Mouse (Mus musculus) right cerebral cortex, adult 18-20 months (tissue): ENCODE results near the gene Ifna15.
"Not testable (repeated sequence)": the region's sequence is repeated elsewhere in the genome, so short reads cannot be mapped to it uniquely, and the experiment has no call there.

Experiments used
- DNase-seq: peaks from one replicate; pipeline ENCODE4 v3.0.0; 2022; ENCODE audit warnings: mixed read lengths

Gene Ifna15

DNA sequence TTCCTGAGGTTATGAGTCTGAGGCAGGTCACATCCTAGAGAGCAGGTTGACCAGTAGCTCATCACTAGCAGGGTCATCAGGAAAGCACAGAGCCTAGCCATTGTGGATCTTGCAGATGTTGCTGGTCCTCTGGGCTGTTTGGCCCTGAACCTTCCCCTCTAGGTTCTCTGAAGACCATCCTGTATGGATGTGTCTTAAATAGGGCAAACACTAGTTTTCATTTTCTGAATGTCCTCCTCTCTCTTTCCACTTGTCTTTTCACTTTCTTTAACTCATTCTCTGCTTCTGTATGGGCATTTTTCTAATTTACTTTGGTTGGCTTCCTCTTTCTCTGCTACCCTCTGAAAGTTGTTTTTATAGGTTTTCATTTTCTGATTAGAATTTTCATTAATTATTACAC is at the start of gene Ifna15:
TSS of gene Ifna15 (minus strand) at position 101 of the 400 bp plus-strand sequence.
- not testable (repeated sequence) for DNase-seq

DNA sequence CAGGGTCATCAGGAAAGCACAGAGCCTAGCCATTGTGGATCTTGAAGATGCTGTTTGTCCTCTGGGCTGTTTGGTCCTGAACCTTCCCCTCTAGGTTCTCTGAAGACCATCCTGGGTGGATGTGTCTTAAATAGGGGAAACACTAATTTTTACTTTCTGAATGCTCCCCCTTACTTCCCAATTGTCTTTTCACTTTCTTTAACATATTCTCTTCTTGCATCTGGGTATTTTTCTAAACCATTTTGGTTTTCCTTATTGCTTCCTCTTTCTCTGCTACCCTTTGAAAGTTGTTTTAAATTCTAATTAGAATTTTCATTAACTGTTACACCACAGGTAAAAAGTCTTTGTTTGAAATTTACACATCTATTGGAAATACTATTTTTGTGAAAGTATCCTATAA is 45.2 kb upstream of the Ifna15 start, which contains the start of gene Ifna12:
TSS of gene Ifna12 (minus strand) at position 101 of the 400 bp plus-strand sequence.
- DNase-seq: no peak

DNA sequence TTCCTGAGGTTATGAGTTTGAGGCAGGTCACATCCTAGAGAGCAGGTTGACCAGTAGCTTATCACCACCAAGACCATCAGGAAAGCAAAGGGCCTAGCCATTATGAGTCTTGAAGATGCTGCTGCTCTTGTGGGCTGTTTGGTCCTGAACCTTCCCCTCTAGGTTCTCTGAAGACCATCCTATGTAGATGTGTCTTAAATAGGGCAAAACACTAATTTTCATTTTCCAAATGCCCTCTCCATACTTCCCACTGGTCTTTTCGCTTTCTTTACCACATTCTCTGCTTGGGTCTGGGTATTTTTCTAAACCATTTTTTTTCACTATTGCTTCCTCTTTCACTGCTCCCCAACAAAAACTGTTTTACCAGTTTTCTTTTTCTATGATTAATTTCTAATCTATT is 34.2 kb upstream of the Ifna15 start, which contains the start of gene Ifna9:
TSS of gene Ifna9 (minus strand) at position 101 of the 400 bp plus-strand sequence.
- no peak for DNase-seq

DNA sequence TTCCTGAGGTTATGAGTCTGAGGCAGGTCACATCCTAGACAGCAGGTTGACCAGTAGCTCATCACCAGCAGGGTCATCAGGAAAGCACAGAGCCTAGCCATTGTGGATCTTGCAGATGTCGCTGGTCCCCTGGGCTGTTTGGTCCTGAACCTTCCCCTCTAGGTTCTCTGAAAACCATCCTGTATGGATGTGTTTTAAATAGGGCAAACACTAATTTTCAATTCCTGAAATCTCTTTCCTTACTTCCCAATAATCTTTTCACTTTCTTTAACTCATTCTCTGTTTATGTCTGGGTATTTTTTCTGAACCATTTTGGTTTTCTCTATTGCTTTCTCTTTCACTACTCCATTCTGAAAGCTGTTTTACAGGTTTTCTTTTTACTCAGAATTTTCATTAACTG is 13.7 kb upstream of the Ifna15 start, which contains the start of gene Ifna14:
TSS of gene Ifna14 (minus strand) at position 101 of the 400 bp plus-strand sequence.
- DNase-seq: no peak

DNA sequence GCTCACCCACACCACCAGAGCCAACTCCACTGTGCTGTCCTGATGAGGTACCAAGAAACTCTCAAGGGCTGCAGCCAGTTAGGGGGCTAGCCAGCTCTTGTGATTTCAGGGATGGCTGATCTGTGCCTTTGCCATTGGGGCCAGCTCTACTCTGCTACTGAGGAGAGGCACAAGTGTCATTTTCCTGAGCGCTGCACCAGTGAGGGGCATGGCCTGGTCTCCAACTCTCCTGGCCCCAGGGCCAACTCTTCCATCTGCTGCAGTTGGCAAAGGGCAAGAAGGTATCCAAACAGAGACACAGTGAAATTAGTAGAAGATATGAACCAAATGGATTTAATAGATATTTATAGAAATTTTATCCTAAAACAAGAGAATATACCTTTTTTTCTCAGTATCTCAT is 3.7 kb upstream of the Ifna15 start:
- DNase-seq: no peak

GRCm38 (mm10) chr4:88550161-88550945 is 7.7 kb downstream of the Ifna15 start:
- peak; percentile 67 for DNase-seq

- no peak for DNase-seq
These were observed 10.1 kb downstream of the Ifna15 start for GRCm38 (mm10) chr4:88547986-88548385.

- DNase-seq: peak; percentile 16
These were observed 14.3 kb downstream of the Ifna15 start for GRCm38 (mm10) chr4:88543649-88544234.

DNA sequence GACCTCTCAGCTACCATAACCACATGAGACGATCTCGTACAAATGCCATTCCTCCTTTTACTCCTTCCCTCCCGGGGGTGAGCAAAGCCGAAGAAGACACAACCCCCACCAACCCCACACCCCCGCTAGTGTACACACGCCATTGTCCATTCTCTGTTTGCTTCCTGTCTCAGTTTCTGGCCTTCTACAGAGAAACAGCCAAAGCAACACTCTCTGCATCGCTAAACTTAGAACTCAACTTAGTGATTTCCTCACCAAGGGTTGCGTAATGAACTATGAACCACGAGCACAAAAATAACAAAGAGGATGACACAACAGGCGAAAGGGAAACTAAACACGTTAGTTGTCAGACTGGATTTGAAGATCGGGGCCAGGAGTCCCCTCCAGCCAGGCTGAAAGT is 20.7 kb downstream of the Ifna15 start:
- DNase-seq: no peak

GRCm38 (mm10) chr4:88536640-88537039 is 21.4 kb downstream of the Ifna15 start:
- DNase-seq: no peak

GRCm38 (mm10) chr4:88535742-88536141 is 22.3 kb downstream of the Ifna15 start:
- no peak for DNase-seq

GRCm38 (mm10) chr4:88534903-88535302 is 23.1 kb downstream of the Ifna15 start:
- no peak for DNase-seq

DNA sequence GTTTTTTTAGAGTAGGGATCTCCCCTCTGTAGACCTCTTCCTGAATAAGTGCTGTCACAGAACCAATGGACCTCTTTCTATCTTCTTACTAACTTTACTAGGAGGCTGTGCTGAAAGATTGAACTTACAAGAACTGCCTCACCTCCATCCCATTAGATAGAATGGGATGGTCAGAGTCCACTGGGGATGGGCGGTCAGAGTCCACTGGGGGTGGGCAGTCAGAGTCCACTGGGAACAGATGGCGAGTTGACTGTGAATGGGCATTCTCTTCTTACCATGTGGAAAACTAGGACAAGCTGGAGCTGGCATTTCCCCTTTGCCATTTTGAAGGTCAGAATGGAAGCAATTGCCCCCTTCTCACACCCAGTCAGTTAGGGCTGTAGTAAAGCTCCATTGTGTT is 24.5 kb downstream of the Ifna15 start:
- no peak for DNase-seq

GRCm38 (mm10) chr4:88530892-88531291 is 27.2 kb downstream of the Ifna15 start:
- no peak for DNase-seq

- no peak for DNase-seq
These were observed 27.8 kb downstream of the Ifna15 start for GRCm38 (mm10) chr4:88530271-88530670.

DNA sequence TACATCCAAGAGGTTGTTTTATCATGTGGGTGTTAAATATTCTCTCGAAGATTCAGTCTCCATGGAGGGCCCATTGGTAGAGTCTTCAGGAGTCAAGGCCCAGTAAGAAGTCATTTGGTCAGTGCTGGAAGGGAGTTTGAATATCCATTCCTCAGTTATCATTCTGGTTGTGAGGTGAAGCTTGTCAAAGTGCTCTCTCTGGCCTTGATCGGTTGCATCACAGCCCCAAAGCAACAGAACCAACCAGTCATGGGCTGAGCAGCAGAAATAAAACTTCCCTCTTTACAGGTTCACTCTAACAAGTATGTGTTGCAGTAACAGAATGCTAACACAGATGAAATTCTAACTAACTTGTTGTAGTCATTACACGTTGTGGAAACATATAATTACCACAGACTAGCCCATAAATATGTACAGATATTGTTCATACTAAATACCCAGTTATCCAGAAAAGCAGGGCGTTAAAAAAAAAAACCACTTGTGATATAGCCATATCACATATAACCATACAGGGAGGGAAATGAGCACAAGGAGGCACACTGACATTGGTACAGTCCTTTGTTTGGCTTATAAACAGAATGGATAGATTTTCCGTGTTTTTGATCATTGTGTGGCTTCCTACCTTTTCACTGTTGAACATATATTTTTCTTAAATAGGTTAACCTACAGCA is 31.5 kb downstream of the Ifna15 start:
- no peak for DNase-seq

- DNase-seq: no peak
These were observed 32.7 kb downstream of the Ifna15 start for GRCm38 (mm10) chr4:88525393-88525792.

- DNase-seq: no peak
These were observed 34.8 kb downstream of the Ifna15 start for GRCm38 (mm10) chr4:88523241-88523640.

DNA sequence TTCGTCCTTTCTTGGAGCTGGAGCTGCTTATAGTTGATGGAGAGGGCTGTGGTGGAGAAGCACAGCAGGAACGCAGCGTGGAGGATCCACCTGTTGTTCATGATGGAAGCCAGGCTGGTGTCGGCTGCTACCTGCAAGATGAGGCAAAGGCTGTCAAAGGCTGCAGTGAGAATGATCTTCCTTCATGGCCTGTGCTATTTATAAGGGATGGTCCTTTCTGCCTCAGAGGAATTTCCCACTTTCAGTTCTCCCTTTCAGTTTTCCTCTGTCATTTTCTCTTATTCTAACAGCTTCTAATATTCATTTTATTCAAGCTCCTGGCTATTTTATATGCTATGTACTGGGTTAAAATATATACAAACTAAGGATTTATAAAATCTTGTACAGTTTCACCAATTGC is 35.4 kb downstream of the Ifna15 start, which contains the start of gene Ifnb1:
TSS of gene Ifnb1 (minus strand) at position 101 of the 400 bp plus-strand sequence.
- DNase-seq: no peak

GRCm38 (mm10) chr4:88517957-88518356 is 40.1 kb downstream of the Ifna15 start:
- DNase-seq: no peak

DNA sequence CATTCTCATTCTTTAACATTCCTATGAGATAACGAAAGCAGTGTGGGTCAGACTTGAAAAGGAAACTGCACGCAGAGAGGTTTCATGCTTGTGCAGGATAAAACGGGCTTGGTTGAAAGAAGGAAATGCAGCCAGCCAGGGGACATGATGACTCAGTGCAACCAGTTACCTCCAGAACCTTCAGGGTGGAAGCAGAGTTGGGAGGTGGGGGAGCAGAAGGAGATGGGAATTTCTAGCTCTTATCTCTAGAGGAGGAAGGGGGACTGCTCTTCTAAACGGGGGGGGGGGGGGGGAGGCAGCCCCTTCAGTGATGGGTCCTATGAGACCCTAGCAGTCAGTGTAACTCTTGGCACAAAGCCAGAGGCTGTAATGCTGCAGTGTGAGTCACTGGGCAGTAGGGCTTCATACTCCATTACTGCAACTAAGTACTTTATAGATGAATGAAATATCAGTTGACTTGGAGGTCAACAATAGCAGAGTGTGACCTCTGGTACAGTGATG is 42.3 kb downstream of the Ifna15 start:
- peak; percentile 5 for DNase-seq

DNA sequence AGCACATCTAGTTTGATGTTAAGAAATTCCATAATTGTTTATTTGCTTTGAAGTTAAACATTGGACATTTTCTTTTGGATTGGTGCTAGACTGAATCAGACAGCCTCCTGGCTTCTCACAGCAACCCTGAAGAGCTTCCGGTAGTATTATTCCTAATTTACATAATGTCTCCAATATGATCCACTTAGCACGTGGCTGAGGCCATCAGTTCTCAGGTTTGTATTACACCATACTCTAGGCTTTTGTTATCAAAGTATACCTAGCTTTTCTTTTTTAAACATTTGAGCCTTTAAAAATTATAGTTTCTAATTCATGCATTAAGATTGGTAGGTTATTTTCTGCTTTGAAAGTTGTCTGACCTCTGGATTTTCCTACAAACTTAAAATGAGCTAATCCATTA is 42.8 kb downstream of the Ifna15 start:
- DNase-seq: no peak

DNA sequence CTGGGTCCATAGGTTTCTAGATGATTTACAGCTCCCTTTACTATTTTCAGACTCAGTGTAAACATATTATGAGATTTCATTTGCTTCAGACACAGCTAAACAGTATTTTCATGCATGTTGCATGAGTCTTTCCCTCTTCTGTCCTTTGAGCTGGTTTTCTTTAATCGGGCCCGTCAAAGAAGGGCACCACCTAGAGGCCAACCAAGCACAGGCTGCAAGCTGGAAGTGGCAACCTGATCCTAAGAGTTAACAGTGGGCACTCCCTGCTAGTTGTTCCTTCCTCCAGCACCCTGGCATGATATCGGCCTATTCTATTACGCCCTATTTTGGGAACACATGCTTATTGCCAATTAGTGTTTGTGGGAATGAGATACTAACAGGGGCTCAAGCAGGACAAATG is 43.6 kb downstream of the Ifna15 start:
- DNase-seq: peak; percentile 17
